In genomic region chr8:106612047-106612446, GRCm38 (mm10) we compare ENCODE assay signal across 1 mouse cellular context.
A peak's percentile ranks its signal among the peaks of the same experiment; 100 is the strongest.
TF ChIP-seq lines count a peak whose summit lies in the region.

No protein-coding gene starts in this region.

TF ChIP-seq in MEL, 35 proteins besides CTCF, POLR2A, EP300 and RAD21:
- TF ChIP-seq RCOR1 (IDR thresholded peaks at IDR 0.05; ENCODE audit: low read depth, low read length) (peak; percentile 35; the same call in 1 of the 2 replicates), MAFK (IDR thresholded peaks at IDR 0.05; ENCODE audit: borderline replicate concordance, low read depth, low read length) (no peak), MXI1 (IDR thresholded peaks at IDR 0.05; ENCODE audit: low read depth, low read length) (no peak)
